Mouse (Mus musculus) ES-Bruce4 (cell line): ENCODE results near the gene Pclaf.

Experiments
- CTCF ChIP-seq: IDR thresholded peaks from one replicate; pipeline ENCODE4 v1.8.1; 2011; ENCODE audit warnings: low read depth, low read length
- POLR2A ChIP-seq: IDR thresholded peaks from one replicate; pipeline ENCODE4 v1.8.1; 2011; ENCODE audit warnings: low read length; ENCODE audit not compliant: insufficient read depth

GRCm38 (mm10) chr9:65937566-65937965 is 47.5 kb downstream of the Pclaf start:
- TF ChIP-seq POLR2A (no peak), CTCF (no peak)
